Mouse (Mus musculus) liver, adult 2 months (tissue): ENCODE measurements around the gene Megf11.

Source experiments
- CTCF ChIP-seq: fragments of 200-500 bp; IDR thresholded peaks from 2 replicates; pipeline ENCODE4 v1.5.1; 2011; ENCODE audit warnings: low read depth, low read length, control low read depth
- POLR2A ChIP-seq: fragments of 200-500 bp; IDR thresholded peaks from 2 replicates; pipeline ENCODE4 v1.6.1; 2011; ENCODE audit warnings: low read length, control low read depth; ENCODE audit not compliant: insufficient read depth; ENCODE audit errors: extremely low read depth

DNA sequence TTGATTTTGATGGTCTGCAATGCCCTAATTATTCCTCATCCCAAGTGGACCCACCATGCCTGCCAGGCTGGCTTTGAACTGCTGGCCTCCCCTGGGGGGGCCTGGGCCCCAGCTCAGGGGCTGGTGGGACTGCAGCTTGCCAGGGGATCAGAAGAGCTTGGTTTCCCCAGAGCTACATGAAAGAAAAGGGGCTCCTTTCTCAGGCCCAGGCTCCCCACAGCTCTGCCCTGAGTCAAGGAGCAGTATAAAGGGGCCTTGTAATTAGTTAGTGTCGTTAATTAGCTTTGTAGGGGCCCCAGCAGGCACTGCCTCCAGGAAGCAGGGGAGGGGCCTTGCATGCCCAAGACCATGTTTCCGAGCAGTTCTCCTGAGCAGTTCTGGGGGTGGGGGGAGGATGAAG, 90.5 kb downstream of the Megf11 start:
- TF ChIP-seq POLR2A, result no peak
- no peak for TF ChIP-seq CTCF
